Mouse (Mus musculus): ENCODE results near the gene Nfix. TPM values are rescaled to one million over a fixed set of nuclear protein-coding genes. Genes with fewer than 3 reads are reported as not detected.

Gene Nfix
- polyA plus RNA-seq, 1 experiment from 2014 or later: 36.6 TPM

GRCm38 (mm10) chr8:84814240-84814554 lies 14.1 kb upstream of the Nfix start:
- H3K9me3 ChIP-seq (ENCODE audit: control insufficient read depth, low read length): no peaks in the 10 kb centered on the region
- WGBS: 80% methylated on average over 11 of the region's 11 CpGs
- ATAC-seq (ENCODE audit: low FRiP score, low TSS enrichment) (no peak), DNase-seq (ENCODE audit: low spot score) (no peak)
- H3K9ac ChIP-seq (ENCODE audit: low read length): no peak overlapping the region
- no peaks in the 10 kb centered on the region for H3K36me3 ChIP-seq (ENCODE audit: control insufficient read depth, insufficient read depth, low read length)
- TF ChIP-seq CTCF (IDR thresholded peaks at IDR 0.05; ENCODE audit: low read depth) (no peak), EP300 (optimal IDR thresholded peaks at IDR 0.05) (no peak)
- H3K4me2 ChIP-seq (replicated peaks; ENCODE audit: low read depth): no peak overlapping the region
- no peak overlapping the region for H3K4me3 ChIP-seq (ENCODE audit: low read depth, low read length)
- H3K27me3 ChIP-seq (ENCODE audit: control insufficient read depth, insufficient read depth, low read length): no peaks in the 10 kb centered on the region
- no peak overlapping the region for H3K27ac ChIP-seq (replicated peaks)
- peaks cover 2% of the 10 kb centered on the region; the same call in 1 of the 2 replicates for H3K4me1 ChIP-seq (replicated peaks; ENCODE audit: control insufficient read depth, insufficient read depth)

- Histone ChIP-seq H3K27ac (replicated peaks) (no peak overlapping the region), H3K4me1 (replicated peaks; ENCODE audit: control insufficient read depth, insufficient read depth) (peaks cover 2% of the 10 kb centered on the region; the same call in 1 of the 2 replicates), H3K36me3 (ENCODE audit: control insufficient read depth, insufficient read depth, low read length) (no peaks in the 10 kb centered on the region), H3K9me3 (ENCODE audit: control insufficient read depth, low read length) (no peaks in the 10 kb centered on the region), H3K27me3 (ENCODE audit: control insufficient read depth, insufficient read depth, low read length) (no peaks in the 10 kb centered on the region), H3K4me3 (ENCODE audit: low read depth, low read length) (no peak overlapping the region), H3K4me2 (replicated peaks; ENCODE audit: low read depth) (no peak overlapping the region), H3K9ac (ENCODE audit: low read length) (no peak overlapping the region)
- no peak for DNase-seq (ENCODE audit: low spot score)
- WGBS: 85% methylated on average over 3 of the region's 3 CpGs
- TF ChIP-seq EP300 (optimal IDR thresholded peaks at IDR 0.05): no peak
- no peak for TF ChIP-seq CTCF (IDR thresholded peaks at IDR 0.05; ENCODE audit: low read depth)
- ATAC-seq (ENCODE audit: low FRiP score, low TSS enrichment): no peak
Observed at GRCm38 (mm10) chr8:84813830-84814229, 13.7 kb upstream of the Nfix start.

DNA sequence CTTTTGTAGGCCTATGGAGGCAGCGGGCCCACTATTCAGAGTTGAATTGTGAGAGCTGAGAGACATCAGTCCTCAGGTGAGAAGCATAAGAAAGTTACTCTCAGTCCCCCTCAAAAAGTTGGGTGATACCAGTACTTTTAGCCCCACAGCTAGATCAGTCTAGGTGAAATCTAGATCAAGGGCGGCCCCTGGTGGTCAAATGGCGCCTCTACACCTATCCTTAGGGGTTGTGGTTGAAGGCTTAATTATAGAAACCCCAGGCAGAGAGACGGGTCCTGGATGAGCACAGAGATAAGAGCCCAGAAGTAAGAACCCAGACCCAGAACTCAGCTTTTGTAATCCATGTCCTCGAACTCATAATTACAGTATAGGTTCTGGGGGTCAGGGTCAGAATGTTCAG lies 12.9 kb upstream of the Nfix start:
- no peaks in the 10 kb centered on the region for H3K36me3 ChIP-seq (ENCODE audit: control insufficient read depth, insufficient read depth, low read length)
- H3K9me3 ChIP-seq (ENCODE audit: control insufficient read depth, low read length): no peaks in the 10 kb centered on the region
- H3K9ac ChIP-seq (ENCODE audit: low read length): no peak overlapping the region
- H3K27ac ChIP-seq (replicated peaks): no peak overlapping the region
- H3K27me3 ChIP-seq (ENCODE audit: control insufficient read depth, insufficient read depth, low read length): no peaks in the 10 kb centered on the region
- H3K4me1 ChIP-seq (replicated peaks; ENCODE audit: control insufficient read depth, insufficient read depth): peaks cover 2% of the 10 kb centered on the region; the same call in 1 of the 2 replicates
- DNase-seq (ENCODE audit: low spot score) (peak; percentile 78), ATAC-seq (ENCODE audit: low FRiP score, low TSS enrichment) (peak; percentile 32; the same call in 1 of the 2 replicates)
- no peak overlapping the region for H3K4me2 ChIP-seq (replicated peaks; ENCODE audit: low read depth)
- 3% methylated on average over 5 of the region's 5 CpGs for WGBS
- TF ChIP-seq EP300 (optimal IDR thresholded peaks at IDR 0.05) (no peak), CTCF (IDR thresholded peaks at IDR 0.05; ENCODE audit: low read depth) (peak; percentile 93)
- no peak overlapping the region for H3K4me3 ChIP-seq (ENCODE audit: low read depth, low read length)

DNA sequence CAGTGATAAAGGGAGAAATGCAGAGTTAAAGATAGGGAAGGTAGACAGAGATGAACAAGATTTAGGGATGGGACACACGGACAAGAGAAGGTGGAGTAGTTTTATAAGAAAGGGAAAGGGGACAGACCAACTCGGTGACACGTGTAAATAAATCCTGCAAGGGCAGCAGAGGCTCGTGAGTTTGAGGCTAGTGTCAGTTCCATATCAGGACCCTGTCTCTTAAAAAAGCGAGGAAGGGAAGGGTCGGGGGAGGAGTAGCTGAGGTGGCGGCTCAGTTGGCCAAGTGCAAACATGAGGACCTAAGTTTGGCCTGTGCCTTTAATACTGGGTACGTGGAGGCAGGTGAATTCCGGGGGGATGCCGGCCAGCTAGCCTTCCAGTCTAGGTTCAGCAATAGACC lies 11.2 kb upstream of the Nfix start:
- no peaks in the 10 kb centered on the region for H3K9me3 ChIP-seq (ENCODE audit: control insufficient read depth, low read length)
- TF ChIP-seq CTCF (IDR thresholded peaks at IDR 0.05; ENCODE audit: low read depth): no peak
- no peak for TF ChIP-seq EP300 (optimal IDR thresholded peaks at IDR 0.05)
- no peaks in the 10 kb centered on the region for H3K27me3 ChIP-seq (ENCODE audit: control insufficient read depth, insufficient read depth, low read length)
- WGBS: 25% methylated on average over 10 of the region's 10 CpGs
- ATAC-seq (ENCODE audit: low FRiP score, low TSS enrichment) (no peak), DNase-seq (ENCODE audit: low spot score) (no peak)
- no peak overlapping the region for H3K27ac ChIP-seq (replicated peaks)
- peaks cover 2% of the 10 kb centered on the region; the same call in 1 of the 2 replicates for H3K4me1 ChIP-seq (replicated peaks; ENCODE audit: control insufficient read depth, insufficient read depth)
- H3K4me3 ChIP-seq (ENCODE audit: low read depth, low read length): peak overlapping the region; percentile 37
- no peaks in the 10 kb centered on the region for H3K36me3 ChIP-seq (ENCODE audit: control insufficient read depth, insufficient read depth, low read length)
- peak overlapping the region; percentile 23; the same call in 1 of the 2 replicates for H3K9ac ChIP-seq (ENCODE audit: low read length)
- H3K4me2 ChIP-seq (replicated peaks; ENCODE audit: low read depth): peak overlapping the region; percentile 62

DNA sequence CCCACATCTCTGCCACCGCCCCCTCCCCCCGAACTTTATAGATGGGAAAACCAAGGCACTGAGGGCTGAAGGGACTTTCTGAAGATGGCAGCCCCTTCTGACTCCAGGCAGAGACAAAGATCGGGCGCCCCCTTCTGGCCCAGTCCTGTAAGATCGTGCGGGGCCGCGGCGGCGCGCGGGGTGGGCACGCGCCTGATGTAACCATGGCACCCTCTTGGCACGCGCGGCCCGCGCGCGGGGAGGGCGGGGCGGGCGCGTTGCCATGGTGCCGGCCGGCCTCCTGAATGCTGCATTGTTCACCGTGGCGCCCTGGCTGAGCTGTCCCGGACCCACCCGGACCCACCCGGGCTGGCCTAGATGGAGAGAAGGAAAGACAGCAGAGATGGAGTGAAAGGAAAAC lies 10.8 kb upstream of the Nfix start:
- under 1% methylated on average over 31 of the region's 32 CpGs for WGBS
- no peak overlapping the region for H3K27ac ChIP-seq (replicated peaks)
- H3K9me3 ChIP-seq (ENCODE audit: control insufficient read depth, low read length): no peaks in the 10 kb centered on the region
- H3K4me2 ChIP-seq (replicated peaks; ENCODE audit: low read depth): peak overlapping the region; percentile 62
- peak overlapping the region; percentile 23; the same call in 1 of the 2 replicates for H3K9ac ChIP-seq (ENCODE audit: low read length)
- no peaks in the 10 kb centered on the region for H3K27me3 ChIP-seq (ENCODE audit: control insufficient read depth, insufficient read depth, low read length)
- DNase-seq (ENCODE audit: low spot score) (peak; percentile 95), ATAC-seq (ENCODE audit: low FRiP score, low TSS enrichment) (peak; percentile 84)
- TF ChIP-seq CTCF (IDR thresholded peaks at IDR 0.05; ENCODE audit: low read depth) (peak; percentile 85), EP300 (optimal IDR thresholded peaks at IDR 0.05) (no peak)
- peak overlapping the region; percentile 37 for H3K4me3 ChIP-seq (ENCODE audit: low read depth, low read length)
- H3K36me3 ChIP-seq (ENCODE audit: control insufficient read depth, insufficient read depth, low read length): no peaks in the 10 kb centered on the region
- peaks cover 2% of the 10 kb centered on the region; the same call in 1 of the 2 replicates for H3K4me1 ChIP-seq (replicated peaks; ENCODE audit: control insufficient read depth, insufficient read depth)

DNA sequence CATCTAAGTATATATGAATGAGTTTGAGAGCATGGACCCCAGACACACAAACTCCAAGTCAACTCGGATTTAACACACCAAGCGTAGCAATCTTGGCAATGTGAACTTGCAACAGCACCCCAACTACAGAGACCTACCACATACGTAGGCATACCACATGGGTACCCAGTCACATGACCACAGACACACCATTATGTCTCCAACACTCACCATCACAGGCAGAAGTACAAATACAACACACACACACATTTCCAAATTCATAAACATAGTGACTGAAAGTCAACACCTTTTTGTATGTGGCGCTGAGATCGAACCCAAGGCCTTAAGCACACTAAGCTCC lies 9.8 kb upstream of the Nfix start:
- Histone ChIP-seq H3K4me3 (ENCODE audit: low read depth, low read length) (no peak overlapping the region), H3K4me2 (replicated peaks; ENCODE audit: low read depth) (no peak overlapping the region), H3K27ac (replicated peaks) (no peak overlapping the region), H3K36me3 (ENCODE audit: control insufficient read depth, insufficient read depth, low read length) (no peaks in the 10 kb centered on the region), H3K9ac (ENCODE audit: low read length) (no peak overlapping the region), H3K9me3 (ENCODE audit: control insufficient read depth, low read length) (no peaks in the 10 kb centered on the region), H3K27me3 (ENCODE audit: control insufficient read depth, insufficient read depth, low read length) (no peaks in the 10 kb centered on the region), H3K4me1 (replicated peaks; ENCODE audit: control insufficient read depth, insufficient read depth) (no peaks in the 10 kb centered on the region)
- no peak for TF ChIP-seq CTCF (IDR thresholded peaks at IDR 0.05; ENCODE audit: low read depth)
- DNase-seq (ENCODE audit: low spot score): no peak
- ATAC-seq (ENCODE audit: low FRiP score, low TSS enrichment): no peak
- 82% methylated on average over 5 of the region's 5 CpGs for WGBS

Measured in stomach, postnatal 0 days (tissue).